Mouse (Mus musculus) right cerebral cortex, postnatal 4 days (tissue): ENCODE measurements at regions not wholly inside any gene's neighbourhood (a gene's known extent, or its start where the extent isn't known, plus 50 kb on each side); places are given as distances from the start of the nearest gene placed in this dataset.

ENCODE experiments used
- DNase-seq: peaks from one replicate; pipeline ENCODE4 v3.0.0-alpha.2; 2022

GRCm38 (mm10) chr1:186435336-186435972 lies 270.3 kb downstream of the Tgfb2 start:
- no peak for DNase-seq

DNA sequence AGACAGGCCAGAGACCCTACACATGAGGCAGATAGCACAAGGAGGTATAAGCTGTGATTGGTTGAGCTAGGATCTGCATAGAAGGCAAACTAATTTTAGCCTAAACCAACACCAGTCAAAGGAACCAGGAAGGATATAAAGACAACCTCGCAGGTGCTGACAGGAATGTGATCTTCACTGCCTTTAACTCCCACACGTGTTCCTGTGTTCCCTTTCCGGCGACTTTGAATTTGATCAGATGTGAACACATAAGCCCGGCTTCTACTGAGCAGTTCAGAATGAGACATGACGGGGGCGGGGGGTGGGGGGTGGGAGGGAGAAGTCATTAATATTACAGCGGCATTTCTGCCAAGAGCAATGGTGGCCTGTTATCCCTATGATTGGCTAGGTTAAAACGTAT lies 271.0 kb downstream of the Tgfb2 start:
- no peak for DNase-seq

DNA sequence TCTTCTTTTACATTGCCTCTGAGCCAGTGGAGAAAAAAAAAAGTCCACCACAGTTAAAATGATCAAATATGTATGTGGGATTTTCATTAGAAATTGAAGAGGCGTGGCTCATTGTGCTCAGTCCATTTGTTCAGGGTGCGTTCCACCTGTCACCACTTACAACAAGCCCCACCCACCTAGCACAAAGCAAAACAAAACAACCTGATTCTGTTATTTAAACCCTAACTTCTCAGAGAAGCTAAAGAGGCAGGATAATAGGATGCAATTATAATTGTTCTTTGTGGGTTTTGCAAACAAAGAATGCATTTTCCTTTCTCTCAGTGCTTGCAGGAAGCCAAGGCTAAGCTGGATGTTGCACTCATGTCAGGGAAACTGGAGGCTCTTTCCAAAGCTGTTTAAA lies 271.8 kb downstream of the Tgfb2 start:
- DNase-seq = no peak

DNA sequence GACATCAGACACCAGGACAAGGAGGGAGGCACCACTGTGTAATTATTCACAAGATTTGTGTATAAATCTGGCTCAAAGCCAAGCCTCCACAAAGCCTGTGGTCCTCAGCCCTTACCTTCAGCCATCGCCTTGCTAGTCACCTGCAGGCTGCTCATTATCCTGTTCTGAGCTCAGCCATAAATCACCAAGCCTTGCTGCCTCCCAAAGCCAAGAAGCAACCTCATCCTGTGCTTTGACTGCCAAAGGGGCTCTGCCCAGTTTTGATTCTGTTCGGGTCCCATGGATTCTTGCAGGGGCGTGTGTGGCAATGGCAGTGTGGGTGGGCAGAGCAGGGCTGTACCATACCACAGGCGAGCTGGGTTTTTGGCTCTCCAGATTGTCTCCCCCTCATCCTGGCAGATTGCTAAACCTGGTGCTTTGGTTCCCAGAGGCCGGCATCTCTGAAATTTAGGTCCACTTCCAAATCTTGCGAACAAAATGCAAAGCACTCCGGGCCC lies 272.6 kb downstream of the Tgfb2 start:
- peak; percentile 12 for DNase-seq

DNA sequence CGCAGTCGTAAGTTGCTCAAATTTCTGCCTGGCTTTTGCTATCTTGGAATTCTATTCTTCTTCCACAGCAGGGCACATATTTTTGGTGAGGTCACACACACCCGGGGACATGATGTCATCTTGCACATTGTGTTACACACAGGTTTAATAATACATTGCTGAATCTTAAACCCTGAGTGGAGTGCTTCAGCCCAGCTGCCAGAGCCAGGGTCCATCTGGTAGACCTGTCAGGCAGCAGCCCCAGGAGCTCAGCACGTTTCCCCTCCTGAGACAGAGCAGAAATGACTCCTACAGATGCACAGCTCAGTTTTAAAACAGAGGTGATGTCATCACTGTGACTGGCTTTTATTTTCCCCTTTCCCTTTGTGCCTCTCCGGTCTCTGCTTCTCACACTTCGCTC lies 280.4 kb downstream of the Tgfb2 start:
- DNase-seq = no peak

DNA sequence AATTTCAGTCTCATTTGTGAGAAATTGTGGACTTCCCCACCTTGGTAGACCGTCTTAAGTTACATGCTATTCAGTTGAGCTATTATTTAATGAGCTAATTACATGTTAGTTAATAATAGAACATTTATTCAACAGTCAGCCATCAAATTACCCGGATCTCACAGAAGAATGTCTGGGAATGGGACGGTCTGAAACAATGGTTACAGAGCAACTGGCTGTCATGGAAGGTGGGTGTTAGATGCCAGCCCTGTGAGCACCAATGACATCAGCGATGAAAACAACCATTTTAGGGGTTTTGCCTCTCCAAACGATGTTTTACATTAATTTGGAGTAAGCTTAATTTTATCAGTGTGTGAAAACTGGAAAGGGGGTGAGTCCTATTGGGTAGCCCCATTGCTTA lies 281.7 kb downstream of the Tgfb2 start:
- no peak for DNase-seq

DNA sequence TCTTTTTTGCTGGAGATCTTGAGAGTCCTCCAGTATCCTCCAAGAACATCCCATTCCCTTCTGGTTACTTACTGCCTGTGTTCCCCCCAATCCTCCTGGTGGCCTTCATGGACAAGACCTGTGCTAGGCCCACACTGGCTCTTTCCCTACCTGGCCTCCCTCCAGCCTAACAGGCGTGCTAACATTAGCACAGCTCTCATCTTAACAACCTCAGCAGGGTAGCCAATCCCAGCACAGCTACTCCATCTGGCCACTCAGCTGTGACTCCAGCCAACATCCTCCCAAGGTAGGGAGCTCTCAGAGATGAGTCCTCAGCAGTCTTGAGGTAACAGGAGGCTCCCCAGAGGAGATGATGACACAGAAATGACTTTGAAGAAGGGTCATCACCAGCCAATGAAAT lies 288.7 kb downstream of the Tgfb2 start:
- DNase-seq = no peak

GRCm38 (mm10) chr1:186415321-186415720 lies 290.5 kb downstream of the Tgfb2 start:
- no peak for DNase-seq

DNA sequence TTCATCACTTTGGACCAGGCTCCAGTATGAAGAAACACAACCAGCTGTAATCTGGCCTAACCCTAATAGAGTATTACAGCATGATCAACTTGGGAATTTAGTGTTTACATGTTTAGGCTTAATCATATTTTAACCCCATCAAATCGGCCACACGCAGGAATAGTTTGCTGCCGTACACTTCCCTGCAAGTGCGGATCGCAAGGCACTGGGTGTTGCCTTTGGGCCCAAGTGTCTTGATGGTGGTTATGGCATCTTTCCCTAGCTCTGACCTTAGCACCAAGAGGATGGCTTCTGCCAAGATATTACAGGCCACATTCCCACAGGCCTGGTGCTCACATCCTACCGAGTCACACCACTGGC lies 291.9 kb downstream of the Tgfb2 start:
- no peak for DNase-seq

- no peak for DNase-seq
Measured at GRCm38 (mm10) chr1:186413064-186413885, 292.5 kb downstream of the Tgfb2 start.

- no peak for DNase-seq
Measured at GRCm38 (mm10) chr1:186412296-186412695, 293.5 kb downstream of the Tgfb2 start.

- no peak for DNase-seq
Measured at GRCm38 (mm10) chr1:186408986-186409441, 291.9 kb upstream of the Lyplal1 start.

DNA sequence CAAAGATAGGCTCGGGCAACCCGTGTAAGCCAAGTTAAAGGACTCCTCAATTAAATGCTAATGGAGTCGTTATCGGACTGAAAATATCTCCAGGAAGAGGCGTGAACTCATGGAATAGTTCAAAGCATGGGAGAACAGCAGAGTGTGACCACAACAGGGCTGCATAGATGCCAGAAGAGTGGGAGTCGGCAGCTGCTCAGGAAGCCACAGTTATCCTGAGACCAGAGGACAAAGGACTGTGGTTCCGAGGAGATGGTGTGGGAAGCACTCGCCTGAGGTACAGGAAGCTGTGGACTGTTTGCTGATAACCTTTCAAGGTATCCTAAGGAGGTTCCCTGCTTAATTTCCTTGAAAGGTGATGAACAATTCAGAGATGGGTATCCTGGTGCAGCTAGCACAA lies 290.5 kb upstream of the Lyplal1 start:
- DNase-seq = no peak

GRCm38 (mm10) chr1:186405693-186406092 lies 288.6 kb upstream of the Lyplal1 start:
- no peak for DNase-seq

GRCm38 (mm10) chr1:186399762-186400161 lies 282.7 kb upstream of the Lyplal1 start:
- DNase-seq = no peak

- DNase-seq = no peak
Measured at GRCm38 (mm10) chr1:186393005-186393404, 275.9 kb upstream of the Lyplal1 start.

GRCm38 (mm10) chr1:186384440-186384839 lies 267.3 kb upstream of the Lyplal1 start:
- DNase-seq = no peak

GRCm38 (mm10) chr1:186383453-186383852 lies 266.3 kb upstream of the Lyplal1 start:
- no peak for DNase-seq

DNA sequence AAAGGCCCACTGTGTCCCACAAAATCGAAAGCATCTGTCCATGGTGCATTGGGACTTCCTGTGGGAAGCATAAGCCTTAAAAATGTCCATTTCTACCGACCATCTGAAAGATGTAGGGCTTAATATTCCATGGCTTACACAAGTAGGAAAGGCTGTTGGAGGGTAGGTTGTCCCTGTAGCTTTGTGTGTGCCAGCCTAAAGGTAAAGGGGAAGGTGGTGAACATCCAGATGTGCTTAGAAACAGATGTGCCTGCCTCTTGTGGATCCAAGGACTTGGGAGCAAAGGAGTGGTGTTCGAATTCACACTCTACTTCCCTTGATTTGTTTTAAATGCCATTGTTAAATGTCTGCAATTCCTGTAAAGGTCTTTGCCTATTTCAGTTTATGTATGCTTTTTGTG lies 265.9 kb upstream of the Lyplal1 start:
- no peak for DNase-seq

- no peak for DNase-seq
Measured at GRCm38 (mm10) chr1:186379938-186380847, 263.1 kb upstream of the Lyplal1 start.

GRCm38 (mm10) chr1:186376906-186377623 lies 260.0 kb upstream of the Lyplal1 start:
- DNase-seq = no peak

DNA sequence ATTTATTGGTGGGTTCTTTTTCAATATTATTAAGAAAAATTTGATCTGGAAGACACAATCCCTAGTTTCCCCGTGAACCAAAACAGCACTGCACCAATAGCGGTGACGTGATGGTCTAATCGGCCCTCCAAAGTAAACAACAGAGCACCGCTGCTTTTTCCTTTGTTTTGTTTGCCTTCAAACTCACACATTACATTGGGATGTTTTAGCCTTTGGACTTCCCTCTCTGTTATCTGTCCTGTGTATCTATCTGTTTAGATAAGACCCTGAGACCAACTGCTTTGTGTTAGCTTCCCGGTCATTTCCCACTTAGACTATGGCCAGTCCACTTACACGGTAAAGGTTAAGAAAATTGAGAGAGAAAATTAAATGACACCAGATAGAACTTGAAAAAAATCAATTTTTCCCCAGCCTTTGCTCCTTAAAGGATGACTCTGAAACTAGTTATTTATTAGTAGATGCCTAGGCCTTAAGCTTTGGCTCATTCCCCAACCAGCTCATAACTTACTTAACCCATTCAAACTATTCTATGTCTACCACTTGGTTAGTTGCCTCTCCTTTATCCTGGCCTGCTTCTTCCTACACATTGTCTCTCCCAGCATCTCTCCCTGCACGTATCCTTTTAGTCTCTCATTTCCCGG lies 257.0 kb upstream of the Lyplal1 start:
- DNase-seq = no peak
